Mouse (Mus musculus) heart, postnatal 14 days (tissue): ENCODE results near the gene Hspa1b. TPM values are rescaled to one million over a fixed set of nuclear protein-coding genes. Genes with fewer than 3 reads are reported as not detected.
"Not testable (repeated sequence)": the region's sequence is repeated elsewhere in the genome, so short reads cannot be mapped to it uniquely, and the experiment has no call there.

Experiments
- DNase-seq, 2 experiments: peaks; one replicate each; pipeline ENCODE4 v3.0.0; 2021 to 2022
- intact Hi-C: fragments of 180-260 bp; cut with DNase I; formaldehyde crosslinking; loops from one replicate; pipeline ENCODE4 v1.15.1; 2025
- total RNA-seq, 2 experiments: library from RNA; stranded (reverse); gene quantifications; 2 replicates each; pipeline ENCODE4 v1.2.3; 2021

Gene Hspa1b
- total RNA-seq, 2 experiments from 2014 or later, result 3.8 to 3.9 TPM

DNA sequence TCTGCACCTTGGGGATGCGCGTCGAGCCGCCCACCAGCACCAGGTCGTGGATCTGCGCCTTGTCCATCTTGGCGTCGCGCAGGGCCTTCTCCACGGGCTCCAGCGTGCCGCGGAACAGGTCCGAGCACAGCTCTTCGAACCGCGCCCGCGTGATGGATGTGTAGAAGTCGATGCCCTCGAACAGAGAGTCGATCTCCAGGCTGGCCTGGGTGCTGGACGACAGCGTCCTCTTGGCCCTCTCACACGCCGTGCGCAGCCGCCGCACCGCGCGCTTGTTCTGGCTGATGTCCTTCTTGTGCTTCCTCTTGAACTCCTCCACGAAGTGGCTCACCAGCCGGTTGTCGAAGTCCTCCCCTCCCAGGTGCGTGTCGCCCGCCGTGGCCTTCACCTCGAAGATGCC lies 1.1 kb downstream of the Hspa1b start:
- DNase-seq, intact Hi-C loops: not testable (repeated sequence)

GRCm38 (mm10) chr17:34957291-34957690 lies 1.7 kb downstream of the Hspa1b start:
- DNase-seq, intact Hi-C loops: not testable (repeated sequence)

DNA sequence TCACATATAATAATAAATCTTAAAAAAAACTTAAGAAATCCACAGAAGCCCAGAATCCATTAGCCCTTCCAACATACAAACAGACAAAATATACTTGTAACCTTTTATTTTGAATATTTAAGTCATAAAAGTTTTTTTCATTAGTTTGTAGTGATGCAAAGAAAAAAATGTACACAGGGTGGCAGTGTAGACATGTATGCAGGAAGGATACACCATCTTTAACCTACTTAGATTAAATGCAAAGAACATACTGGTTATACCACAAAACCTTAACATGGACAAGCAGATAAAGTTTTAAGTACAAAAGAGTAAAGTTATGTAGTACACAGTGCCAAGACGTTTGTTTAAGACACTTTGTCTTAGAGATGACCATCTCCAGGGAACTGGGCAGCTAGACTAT lies 2.7 kb downstream of the Hspa1b start:
- intact Hi-C loops, result no loop called here
- DNase-seq, result no peak

- intact Hi-C loops, result loop anchor here (1.0 kb wide), 1 partner anchor 22 kb away; no protein-coding TSS in a partner anchor
- DNase-seq, result no peak
Measured at GRCm38 (mm10) chr17:34955884-34956283, 3.2 kb downstream of the Hspa1b start.

DNA sequence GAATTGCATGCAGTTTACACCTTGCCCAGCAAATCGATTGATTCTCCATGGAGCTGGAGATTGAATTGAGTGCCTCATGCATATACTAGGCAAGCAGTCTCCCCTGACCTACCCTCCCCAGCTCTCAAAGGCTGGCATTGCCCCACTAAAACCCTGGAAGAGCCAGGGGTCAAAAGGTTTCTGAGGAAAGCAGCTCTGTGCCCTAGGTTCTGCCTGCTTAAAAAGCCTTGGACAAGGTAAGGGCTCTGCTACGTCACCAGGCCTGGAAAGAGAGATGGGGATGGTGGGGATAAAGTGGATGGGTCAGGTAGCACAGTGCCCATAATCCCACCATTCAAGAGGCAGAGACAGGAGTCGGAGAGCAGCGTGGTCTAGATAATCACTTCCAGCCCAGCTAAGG lies 4.2 kb downstream of the Hspa1b start:
- intact Hi-C loops, result loop anchor here (1.0 kb wide), 1 partner anchor 23 kb away; no protein-coding TSS in a partner anchor
- no peak for DNase-seq

DNA sequence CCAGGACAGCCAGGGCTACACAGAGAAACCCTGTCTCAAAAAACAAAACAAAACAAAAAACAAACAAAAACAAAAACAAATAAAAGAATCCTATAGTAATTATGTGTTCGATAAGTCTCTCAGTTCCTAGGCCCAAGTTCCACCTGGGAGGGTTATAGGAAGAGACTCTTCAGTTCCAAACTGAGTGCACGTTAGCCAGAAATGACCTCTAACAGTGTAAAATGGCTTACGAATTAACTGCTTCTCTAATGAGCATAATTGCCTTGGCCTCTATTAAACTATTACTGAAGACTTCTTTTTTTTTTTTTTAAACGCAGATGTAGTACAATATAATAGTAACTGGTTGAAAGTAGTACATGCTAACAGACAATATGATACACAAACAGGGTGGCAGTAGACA lies 5.1 kb downstream of the Hspa1b start:
- DNase-seq, result no peak
- intact Hi-C loops, result no loop called here

GRCm38 (mm10) chr17:34953258-34953657 lies 5.8 kb downstream of the Hspa1b start:
- intact Hi-C loops, result no loop called here
- no peak for DNase-seq

DNA sequence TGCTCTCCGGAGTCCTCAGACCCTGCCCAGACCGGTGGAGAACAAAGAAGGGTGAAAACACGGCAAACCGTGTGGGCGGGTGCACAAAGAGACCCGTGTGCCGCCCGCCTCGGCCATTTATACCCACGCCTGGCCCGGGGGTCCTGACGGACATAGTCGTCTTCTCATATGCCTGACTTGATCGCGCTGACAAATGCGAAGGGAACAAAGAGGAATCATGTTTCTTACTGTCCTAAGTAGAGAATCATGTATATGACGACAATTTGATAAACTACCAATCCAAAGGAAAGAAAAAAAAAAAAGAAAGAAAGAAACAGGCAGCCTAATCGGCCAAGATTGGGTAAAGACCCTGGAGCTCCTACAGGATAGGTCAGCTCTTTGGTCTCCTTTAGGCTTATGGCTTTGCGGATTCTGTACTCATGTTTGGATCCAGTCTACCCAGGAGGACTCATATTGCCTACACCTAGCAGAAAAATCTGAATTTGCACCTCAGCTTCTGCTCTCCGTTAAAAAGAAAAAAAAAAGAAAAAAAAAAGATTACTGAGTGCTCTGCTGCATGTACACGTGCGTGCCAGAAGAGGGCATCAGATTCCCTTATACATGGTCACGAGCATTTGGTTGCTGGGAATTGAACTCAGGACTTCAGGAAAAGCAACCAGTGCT lies 6.5 kb downstream of the Hspa1b start:
- intact Hi-C loops, result no loop called here
- DNase-seq, result peak; percentile 82 to 91

DNA sequence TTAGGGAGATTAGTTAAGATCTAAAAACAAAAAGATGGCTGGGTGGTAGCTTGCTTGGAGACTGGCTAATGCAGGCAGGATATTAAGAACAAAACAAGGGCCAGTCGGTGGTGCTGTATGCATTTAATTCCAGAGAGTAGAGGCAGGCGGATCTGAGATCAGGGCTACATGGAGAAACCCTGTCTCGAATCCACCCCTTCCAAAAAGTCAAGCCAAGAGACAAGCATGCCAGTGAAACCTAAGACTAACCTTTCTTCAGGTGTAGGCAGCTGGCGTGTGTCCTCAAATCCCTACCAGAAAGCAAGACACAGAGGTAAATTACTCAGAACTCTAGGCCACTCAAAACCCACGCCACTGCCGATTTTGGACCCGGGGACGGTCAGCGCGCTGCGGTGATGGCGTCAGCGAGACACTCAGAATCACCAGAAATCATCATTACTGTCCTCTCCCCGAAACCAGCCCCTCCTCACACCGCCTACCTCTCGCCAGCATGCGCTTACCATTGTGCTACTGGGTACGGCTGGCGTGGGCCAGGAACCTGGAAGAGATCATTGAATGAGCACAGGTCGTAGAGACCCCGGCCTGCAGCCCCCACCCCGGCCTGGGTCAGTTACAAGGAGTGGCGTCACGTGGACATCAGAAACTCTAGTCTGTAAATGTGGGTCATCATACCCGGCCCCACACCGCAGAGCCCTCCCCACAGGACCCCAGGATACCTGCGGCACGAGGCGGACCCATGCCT lies 7.2 kb downstream of the Hspa1b start:
- intact Hi-C loops, result loop anchor here (1.0 kb wide), 1 partner anchor 31 kb away; no protein-coding TSS in a partner anchor

DNA sequence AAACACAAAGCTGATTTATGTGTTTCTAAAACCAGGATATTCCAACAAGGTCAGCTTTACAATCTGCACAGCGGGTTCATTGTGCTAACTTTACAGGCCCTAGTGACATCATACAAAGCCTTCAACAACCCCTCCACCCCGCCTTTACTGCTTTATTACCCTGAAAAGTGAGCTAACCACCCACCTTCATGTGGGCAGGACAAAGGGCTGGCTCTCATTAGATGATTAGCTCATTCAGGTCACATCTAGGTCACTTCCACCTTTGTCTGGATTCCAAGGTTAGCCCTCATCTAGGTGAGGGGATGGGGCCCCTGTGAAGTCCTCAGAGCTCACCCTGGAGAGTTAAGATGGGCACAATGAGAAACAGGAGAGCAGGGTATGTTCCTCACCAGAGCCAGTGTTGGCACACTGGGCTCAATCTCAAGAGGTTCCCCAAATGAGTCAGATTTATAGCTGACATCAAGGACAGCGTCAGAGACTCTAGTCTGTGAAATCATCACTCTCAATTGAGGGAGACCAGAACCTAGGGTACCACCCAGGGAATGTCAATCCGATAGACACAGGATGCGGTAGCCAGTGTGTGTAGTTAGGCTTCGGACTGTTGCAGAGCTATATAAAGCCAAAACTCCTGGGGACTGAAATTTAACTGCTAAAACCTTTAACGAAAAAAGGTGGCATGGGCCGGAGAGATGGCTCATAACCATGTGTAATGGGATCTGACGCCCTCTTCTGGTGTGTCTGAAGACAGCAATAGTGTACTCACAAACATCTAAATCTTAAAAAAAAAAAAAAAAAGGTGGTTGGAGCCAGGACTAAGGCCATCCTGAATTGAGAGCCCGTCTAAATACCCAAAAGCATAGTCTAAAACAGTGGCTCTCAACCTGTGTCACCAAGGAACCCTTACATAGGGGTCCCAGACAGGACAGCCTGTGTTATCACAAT lies 8.3 kb downstream of the Hspa1b start:
- no peak for DNase-seq
- intact Hi-C loops, result loop anchor here (1.0 kb wide), 1 partner anchor 33 kb away; no protein-coding TSS in a partner anchor

More for the DNA sequence above, 7.2 kb downstream of the Hspa1b start:
- DNase-seq, result no peak

GRCm38 (mm10) chr17:34949553-34949969 lies 9.5 kb downstream of the Hspa1b start:
- intact Hi-C loops, result loop anchor here (10.0 kb wide), 1 partner anchor 95 kb away; the partner anchor contains the start of genes Nelfe and Skiv2l

DNA sequence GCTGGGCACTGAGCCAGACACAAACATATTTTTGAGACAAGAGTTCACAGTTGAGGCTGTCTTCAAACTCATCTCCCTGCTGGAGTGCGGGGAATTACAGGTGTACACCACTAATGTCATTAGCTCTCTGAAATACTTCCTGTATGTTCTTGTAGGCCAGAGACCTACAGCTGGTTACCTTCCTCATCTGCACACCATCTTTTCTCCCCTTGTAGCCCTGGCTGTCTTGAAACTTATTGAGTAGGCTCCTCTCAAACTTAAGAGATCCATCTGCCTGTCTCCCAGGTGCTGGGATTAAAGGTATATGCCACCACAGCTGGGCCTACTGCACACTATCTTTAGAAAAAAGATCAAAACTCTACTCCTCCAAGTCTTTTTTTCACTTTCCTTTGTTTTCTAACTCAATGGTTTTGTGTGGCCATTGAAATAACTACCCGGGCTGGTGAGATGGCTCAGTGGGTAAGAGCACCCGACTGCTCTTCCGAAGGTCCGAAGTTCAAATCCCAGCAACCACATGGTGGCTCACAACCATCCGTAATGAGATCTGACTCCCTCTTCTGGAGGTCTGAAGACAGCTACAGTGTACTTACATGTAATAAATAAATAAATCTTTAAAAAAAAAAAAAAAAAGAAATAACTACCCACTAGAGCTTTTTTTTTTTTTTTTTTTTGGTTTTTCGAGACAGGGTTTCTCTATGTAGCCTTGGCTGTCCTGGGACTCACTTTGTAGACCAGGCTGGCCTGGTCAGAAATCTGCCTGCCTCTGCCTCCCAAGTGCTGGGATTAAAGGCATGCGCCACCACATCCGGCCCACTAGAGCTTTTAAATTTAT lies 10.1 kb downstream of the Hspa1b start:
- intact Hi-C loops, result loop anchor here (10.0 kb wide), 1 partner anchor 94 kb away; the partner anchor contains the start of genes Nelfe and Skiv2l
- DNase-seq, result not testable (repeated sequence)

More at GRCm38 (mm10) chr17:34949553-34949969, 9.5 kb downstream of the Hspa1b start:
- DNase-seq, result no peak

DNA sequence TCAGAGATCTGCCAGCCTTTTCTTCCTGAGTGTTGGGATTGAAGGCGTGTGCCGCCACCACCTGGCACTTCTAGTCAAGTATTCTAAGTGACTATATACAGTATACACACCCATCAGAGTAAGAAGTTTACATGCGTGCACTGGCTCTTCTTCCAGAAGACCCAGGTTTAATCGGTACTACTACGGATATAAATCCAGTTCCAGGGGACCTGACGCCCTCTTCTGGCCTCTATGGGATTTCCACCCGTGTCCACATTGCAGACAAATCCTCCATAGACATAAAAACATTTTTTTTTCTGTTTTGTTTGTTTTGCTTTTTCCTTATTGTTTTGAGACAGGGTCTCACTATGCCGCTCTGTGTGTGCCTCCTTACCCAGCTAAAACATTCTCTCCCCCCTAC lies 11.4 kb downstream of the Hspa1b start:
- intact Hi-C loops, result loop anchor here (2.0 to 10.0 kb wide), 2 partner anchors 15 to 93 kb away; partner anchors contain the start of genes Nelfe and Skiv2l
- DNase-seq, result no peak

- DNase-seq, result no peak
- intact Hi-C loops, result loop anchor here (2.0 to 10.0 kb wide), 2 partner anchors 14 to 92 kb away; partner anchors contain the start of genes Nelfe and Skiv2l
Measured at GRCm38 (mm10) chr17:34946486-34947140, 12.4 kb downstream of the Hspa1b start.

- DNase-seq, result no peak
- intact Hi-C loops, result loop anchor here (10.0 kb wide), 1 partner anchor 90 kb away; the partner anchor contains the start of genes Nelfe and Skiv2l
Measured at GRCm38 (mm10) chr17:34944362-34944761, 14.7 kb downstream of the Hspa1b start.

GRCm38 (mm10) chr17:34943128-34943815 lies 15.8 kb downstream of the Hspa1b start:
- intact Hi-C loops, result loop anchor here (10.0 kb wide), 1 partner anchor 88 kb away; the partner anchor contains the start of genes Nelfe and Skiv2l

DNA sequence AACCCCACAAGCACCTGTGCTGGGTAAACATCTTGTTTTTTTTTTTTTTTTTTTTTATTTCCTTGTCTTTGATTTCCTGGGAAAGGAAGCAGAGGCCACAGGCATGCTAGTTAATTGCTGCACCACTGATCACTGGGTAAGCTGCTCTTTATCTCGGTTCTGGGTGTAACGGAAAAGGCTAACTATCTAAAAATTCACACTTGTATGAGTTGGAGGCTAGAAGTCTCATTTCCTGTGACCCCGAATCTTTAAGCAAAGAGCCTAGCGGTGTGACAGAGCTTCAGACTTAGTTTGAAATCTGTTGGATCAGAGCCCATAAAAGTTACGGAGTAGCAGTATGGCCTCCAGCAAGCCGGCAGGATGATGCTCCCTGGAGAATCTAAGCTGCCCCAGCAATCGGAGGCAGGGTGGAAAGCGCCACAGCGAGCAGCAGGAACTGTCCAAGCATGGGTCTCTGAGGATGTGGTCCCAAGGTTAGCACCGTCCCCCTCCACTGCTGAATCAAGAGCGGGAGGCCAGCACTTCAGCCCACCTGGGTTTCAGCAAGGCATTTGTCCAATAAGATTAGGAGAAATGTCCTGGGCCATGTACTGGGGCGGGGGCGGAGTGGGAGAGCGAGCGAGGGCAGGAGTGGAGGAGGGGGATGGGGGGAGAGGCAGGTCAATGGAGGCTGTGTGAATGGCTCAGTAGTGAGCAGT lies 17.5 kb downstream of the Hspa1b start:
- intact Hi-C loops, result loop anchor here (10.0 kb wide), 1 partner anchor 87 kb away; the partner anchor contains the start of genes Nelfe and Skiv2l
- peak; percentile 20 to 48 for DNase-seq

More at GRCm38 (mm10) chr17:34943128-34943815, 15.8 kb downstream of the Hspa1b start:
- DNase-seq, result no peak
